Mouse (Mus musculus) limb, embryonic 13.5 days (tissue): ENCODE results near the gene Slc48a1. TPM values are rescaled to one million over a fixed set of nuclear protein-coding genes. Genes with fewer than 3 reads are reported as not detected.

Experiments used
- ATAC-seq: fragments of 200-750 bp; cut with Nextera tagmentation; 2 replicates; pipeline ENCODE4 v1.8.0; 2017; ENCODE audit warnings: low read depth, moderate number of reproducible peaks, moderate TSS enrichment; ENCODE audit not compliant: low FRiP score
- H3K27ac ChIP-seq: fragments of 300-500 bp; sonication (generic); 2 replicates; pipeline ENCODE4 v1.5.1; 2015; ENCODE audit warnings: inconsistent platforms, mild to moderate bottlenecking, moderate library complexity
- H3K27me3 ChIP-seq: fragments of 300-500 bp; sonication (generic); 2 replicates; pipeline ENCODE4 v1.6.1; 2015; ENCODE audit warnings: mild to moderate bottlenecking, inconsistent platforms
- H3K36me3 ChIP-seq: fragments of 300-500 bp; sonication (generic); 2 replicates; pipeline ENCODE4 v1.6.1; 2015; ENCODE audit warnings: inconsistent platforms, mild to moderate bottlenecking, moderate library complexity
- H3K4me1 ChIP-seq: fragments of 300-500 bp; sonication (generic); 2 replicates; pipeline ENCODE4 v1.6.1; 2015; ENCODE audit warnings: inconsistent platforms
- H3K4me2 ChIP-seq: fragments of 300-500 bp; sonication (generic); replicated peaks from 2 replicates; pipeline ENCODE4 v1.6.1; 2015; ENCODE audit warnings: inconsistent platforms, mild to moderate bottlenecking, moderate library complexity
- H3K4me3 ChIP-seq: fragments of 300-500 bp; sonication (generic); 2 replicates; pipeline ENCODE4 v1.5.1; 2015; ENCODE audit warnings: moderate library complexity, mild to moderate bottlenecking, inconsistent platforms
- H3K9ac ChIP-seq: fragments of 300-500 bp; sonication (generic); 2 replicates; pipeline ENCODE4 v1.6.1; 2015; ENCODE audit warnings: mild to moderate bottlenecking, inconsistent platforms
- H3K9me3 ChIP-seq: fragments of 300-500 bp; sonication (generic); 2 replicates; pipeline ENCODE4 v1.6.1; 2016; ENCODE audit warnings: inconsistent platforms
- WGBS: fragments of 180-500 bp; shearing (Covaris S2); methylation state at CpG from one replicate; pipeline ENCODE4 v1.1.7; 2015; 5-methylcytosine and 5-hydroxymethylcytosine counted together
- polyA plus RNA-seq: library from polyadenylated mRNA; unstranded; fragments of >200 nt; fragmentation: Nextera tagmentation; extraction: Ambion mirVana; gene quantifications from 2 replicates; pipeline ENCODE4 v1.2.1, GENCODE M21; 2015

Slc48a1 gene
- polyA plus RNA-seq, 1 experiment from 2014 or later = 39.5 TPM

GRCm38 (mm10) chr15:97768192-97768591, 10.1 kb upstream of the Slc48a1 start:
- peaks cover 14% of the 10 kb centered on the region for H3K27me3 ChIP-seq
- peak overlapping the region; percentile 91 for H3K4me2 ChIP-seq
- peak overlapping the region; percentile 66 for H3K27ac ChIP-seq
- peaks cover 53% of the 10 kb centered on the region for H3K4me1 ChIP-seq
- no peaks in the 10 kb centered on the region for H3K36me3 ChIP-seq
- WGBS = 1% methylated on average over 18 of the region's 18 CpGs
- H3K4me3 ChIP-seq = peak overlapping the region; percentile 51
- H3K9me3 ChIP-seq = no peaks in the 10 kb centered on the region
- ATAC-seq = peak; percentile 34; the same call in 1 of the 2 replicates
- H3K9ac ChIP-seq = peak overlapping the region; percentile 72

DNA sequence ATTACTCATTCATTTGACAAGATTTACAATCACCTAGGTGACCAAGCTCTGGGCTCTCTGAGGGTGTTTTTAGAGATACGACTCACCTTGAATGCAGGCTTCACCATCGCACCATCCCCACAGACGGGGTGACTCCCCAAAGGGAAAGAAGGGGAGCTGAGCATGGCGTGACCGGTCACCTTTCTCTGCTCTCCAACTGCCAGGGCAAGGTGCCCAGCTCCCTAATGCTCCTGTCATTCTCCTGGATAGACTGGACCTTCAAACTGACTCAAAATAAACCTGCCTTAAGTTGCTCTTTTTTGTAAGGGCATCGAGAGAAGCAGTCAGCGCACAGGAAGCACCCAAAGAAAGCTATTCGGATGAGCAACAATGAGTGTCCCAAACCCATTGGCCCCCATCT, 8.0 kb upstream of the Slc48a1 start:
- H3K4me1 ChIP-seq = peaks cover 62% of the 10 kb centered on the region
- WGBS = 85% methylated on average over 8 of the region's 8 CpGs
- H3K9ac ChIP-seq = no peak overlapping the region
- H3K4me3 ChIP-seq = no peak overlapping the region
- no peaks in the 10 kb centered on the region for H3K9me3 ChIP-seq
- no peak overlapping the region for H3K4me2 ChIP-seq
- ATAC-seq = no peak
- no peak overlapping the region for H3K27ac ChIP-seq
- H3K36me3 ChIP-seq = no peaks in the 10 kb centered on the region
- peaks cover 14% of the 10 kb centered on the region for H3K27me3 ChIP-seq

- Histone ChIP-seq H3K9ac (no peak overlapping the region; the same call in 1 of the 2 replicates), H3K4me2 (peak overlapping the region; percentile 22), H3K4me1 (peaks cover 39% of the 10 kb centered on the region), H3K36me3 (no peaks in the 10 kb centered on the region), H3K27me3 (peaks cover 4% of the 10 kb centered on the region; the same call in 1 of the 2 replicates), H3K4me3 (no peak overlapping the region), H3K9me3 (no peaks in the 10 kb centered on the region), H3K27ac (peak overlapping the region; percentile 81)
- 18% methylated on average over 5 of the region's 5 CpGs for WGBS
- peak; percentile 64; the same call in 1 of the 2 replicates for ATAC-seq
Observed at GRCm38 (mm10) chr15:97773108-97773507, 5.2 kb upstream of the Slc48a1 start.

DNA sequence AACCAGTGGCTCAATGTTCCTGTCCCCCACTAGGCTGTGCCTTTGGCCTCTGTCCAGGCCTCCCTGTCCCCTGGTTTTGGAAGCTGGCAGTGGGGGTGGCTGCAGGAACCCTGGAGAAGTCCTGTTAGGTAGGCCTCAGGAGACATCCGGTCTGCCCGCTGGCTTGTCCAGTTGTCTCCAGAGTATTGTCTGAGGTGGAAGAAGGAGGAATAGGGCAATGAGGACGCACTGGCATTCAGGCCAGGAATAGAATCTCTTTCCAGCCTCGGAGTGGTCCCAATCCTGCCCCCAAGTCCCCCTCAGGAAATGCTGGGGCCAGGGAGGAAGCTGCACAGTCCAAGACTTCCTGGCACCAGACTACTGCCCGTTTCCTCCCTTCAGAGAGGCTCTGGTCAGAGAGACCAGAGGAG, 4.4 kb upstream of the Slc48a1 start:
- H3K9ac ChIP-seq = no peak overlapping the region
- no peak overlapping the region for H3K4me3 ChIP-seq
- no peaks in the 10 kb centered on the region for H3K9me3 ChIP-seq
- no peaks in the 10 kb centered on the region for H3K36me3 ChIP-seq
- peaks cover 35% of the 10 kb centered on the region for H3K4me1 ChIP-seq
- ATAC-seq = no peak
- no peak overlapping the region for H3K4me2 ChIP-seq
- H3K27ac ChIP-seq = peak overlapping the region; percentile 81; the same call in 1 of the 2 replicates
- H3K27me3 ChIP-seq = peaks cover 4% of the 10 kb centered on the region; the same call in 1 of the 2 replicates
- WGBS = 67% methylated on average over 5 of the region's 5 CpGs

- WGBS = 9% methylated on average over 8 of the region's 8 CpGs
- Histone ChIP-seq H3K4me1 (peaks cover 52% of the 10 kb centered on the region), H3K36me3 (no peaks in the 10 kb centered on the region), H3K4me2 (no peak overlapping the region), H3K27ac (no peak overlapping the region), H3K27me3 (no peaks in the 10 kb centered on the region), H3K4me3 (no peak overlapping the region), H3K9me3 (no peaks in the 10 kb centered on the region), H3K9ac (no peak overlapping the region)
- 0 out of 2 replicates have a peak, but pooled peaks have one; percentile 13 for ATAC-seq
Observed at GRCm38 (mm10) chr15:97776514-97776913, 1.8 kb upstream of the Slc48a1 start.

GRCm38 (mm10) chr15:97776919-97777318, 1.4 kb upstream of the Slc48a1 start:
- Histone ChIP-seq H3K4me3 (no peak overlapping the region), H3K4me1 (peaks cover 55% of the 10 kb centered on the region), H3K4me2 (no peak overlapping the region), H3K9ac (no peak overlapping the region), H3K9me3 (no peaks in the 10 kb centered on the region), H3K27me3 (no peaks in the 10 kb centered on the region), H3K27ac (no peak overlapping the region), H3K36me3 (no peaks in the 10 kb centered on the region)
- 65% methylated on average over 6 of the region's 6 CpGs for WGBS
- no peak for ATAC-seq

DNA sequence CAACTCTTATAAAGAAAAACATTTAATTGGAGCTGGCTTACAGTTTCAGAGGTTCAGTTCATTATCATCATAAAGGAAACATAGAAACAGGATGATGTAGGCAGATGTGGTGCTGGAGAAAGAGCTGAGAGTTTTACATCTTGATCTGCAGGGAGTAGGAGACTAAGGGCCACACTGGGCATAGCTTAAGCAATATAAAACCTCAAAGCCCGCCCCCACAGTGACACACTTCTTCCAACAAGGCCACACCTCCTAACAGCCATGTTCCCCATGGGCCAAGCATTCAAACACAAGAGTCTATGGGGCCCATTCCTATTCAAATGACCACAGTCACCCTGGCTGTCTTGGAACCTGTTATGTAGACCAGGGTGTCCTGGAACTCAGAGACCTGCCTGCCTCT, 1.3 kb downstream of the Slc48a1 start:
- H3K4me1 ChIP-seq = peaks cover 43% of the 10 kb centered on the region

GRCm38 (mm10) chr15:97780611-97781031, 2.3 kb downstream of the Slc48a1 start:
- Histone ChIP-seq H3K9ac (no peak overlapping the region), H3K36me3 (no peaks in the 10 kb centered on the region), H3K4me1 (peaks cover 44% of the 10 kb centered on the region), H3K4me3 (no peak overlapping the region), H3K27ac (peak overlapping the region; percentile 76), H3K9me3 (no peaks in the 10 kb centered on the region), H3K27me3 (no peaks in the 10 kb centered on the region), H3K4me2 (peak overlapping the region; percentile 19)
- WGBS = 20% methylated on average over 12 of the region's 12 CpGs
- ATAC-seq = no peak

More for the DNA sequence above, 1.3 kb downstream of the Slc48a1 start:
- no peaks in the 10 kb centered on the region for H3K36me3 ChIP-seq
- H3K4me2 ChIP-seq = no peak overlapping the region
- ATAC-seq = no peak
- no peak overlapping the region for H3K9ac ChIP-seq
- peak overlapping the region; percentile 76; the same call in 1 of the 2 replicates for H3K27ac ChIP-seq
- no peak overlapping the region for H3K4me3 ChIP-seq
- WGBS = 89% methylated on average over 1 of the region's 1 CpGs
- H3K9me3 ChIP-seq = no peaks in the 10 kb centered on the region
- H3K27me3 ChIP-seq = no peaks in the 10 kb centered on the region

DNA sequence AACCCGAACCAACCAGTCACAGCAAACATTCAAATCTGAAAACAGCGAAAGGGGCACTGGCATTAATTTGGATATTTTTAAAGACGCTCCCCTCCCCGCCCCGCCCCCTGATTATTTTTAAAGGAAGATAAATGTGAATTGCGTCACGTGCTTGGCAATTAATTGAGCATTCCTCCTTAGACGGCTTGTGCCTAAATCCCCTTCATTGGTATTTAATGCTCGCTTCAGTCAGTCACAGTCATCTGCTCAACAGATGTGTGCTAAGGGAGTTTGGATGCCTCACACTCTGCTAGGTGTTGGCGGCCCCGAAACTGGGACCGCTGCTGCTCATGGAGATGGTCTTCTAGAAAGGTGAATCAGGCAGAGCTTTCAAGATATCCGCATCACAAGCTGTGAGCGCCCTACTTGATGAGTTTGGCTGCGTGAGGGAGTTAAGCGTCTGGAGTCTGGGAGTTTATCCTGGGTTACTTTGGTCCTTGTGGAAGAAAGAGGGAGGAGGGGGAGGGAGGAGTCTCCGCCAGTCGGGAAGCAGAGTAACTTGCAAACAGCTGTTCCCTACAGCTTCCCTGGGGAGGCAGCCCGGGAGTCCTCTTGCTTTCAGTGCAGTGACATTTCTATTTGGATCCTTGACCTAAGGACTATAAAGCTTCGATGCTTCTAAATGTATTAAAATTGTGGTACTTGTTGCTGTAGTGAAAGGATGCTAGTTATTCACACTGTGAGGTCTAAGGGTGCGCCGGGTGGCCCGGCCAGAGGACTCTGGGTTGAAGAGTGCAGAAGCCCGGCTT, 3.8 kb downstream of the Slc48a1 start:
- Histone ChIP-seq H3K4me3 (peak overlapping the region; percentile 23), H3K4me1 (peaks cover 44% of the 10 kb centered on the region), H3K27me3 (no peaks in the 10 kb centered on the region), H3K9ac (0 out of 2 replicates have a peak overlapping the region, but pooled peaks have one; percentile 5), H3K36me3 (no peaks in the 10 kb centered on the region), H3K4me2 (peak overlapping the region; percentile 53), H3K9me3 (no peaks in the 10 kb centered on the region), H3K27ac (peak overlapping the region; percentile 76; the same call in 1 of the 2 replicates)
- 0 out of 2 replicates have a peak, but pooled peaks have one; percentile 25 for ATAC-seq
- 2% methylated on average over 24 of the region's 24 CpGs for WGBS

- peak overlapping the region; percentile 76; the same call in 1 of the 2 replicates for H3K27ac ChIP-seq
- no peaks in the 10 kb centered on the region for H3K9me3 ChIP-seq
- ATAC-seq = peak; percentile 25; the same call in 1 of the 2 replicates
Observed at GRCm38 (mm10) chr15:97782749-97783105, 4.4 kb downstream of the Slc48a1 start.

DNA sequence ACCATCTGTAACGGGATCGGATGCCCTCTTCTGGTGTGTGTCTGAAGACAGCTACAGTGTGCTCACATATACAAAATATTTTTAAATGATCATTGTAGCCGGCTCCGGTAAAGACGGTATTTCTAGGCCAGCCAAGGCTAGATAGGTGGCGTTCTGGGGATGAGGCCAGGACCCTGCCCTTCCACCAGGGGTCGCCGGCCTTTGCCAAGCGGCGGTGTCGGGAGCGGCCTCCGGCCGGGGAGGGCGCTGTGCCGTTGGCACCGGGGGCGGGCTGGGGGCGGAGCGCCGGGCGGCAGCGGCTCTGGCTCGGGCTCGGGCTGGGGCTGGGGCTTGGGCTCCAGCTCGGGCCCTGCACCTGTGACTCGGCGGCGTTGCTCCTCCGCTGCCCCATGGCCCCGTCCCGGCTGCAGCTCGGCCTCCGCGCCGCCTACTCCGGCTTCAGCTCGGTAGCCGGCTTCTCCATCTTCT, 5.8 kb downstream of the Slc48a1 start:
- H3K27me3 ChIP-seq = no peaks in the 10 kb centered on the region
- no peak overlapping the region for H3K27ac ChIP-seq
- H3K9me3 ChIP-seq = no peaks in the 10 kb centered on the region
- peaks cover 44% of the 10 kb centered on the region for H3K4me1 ChIP-seq
- H3K9ac ChIP-seq = peak overlapping the region; percentile 87
- peak overlapping the region; percentile 95 for H3K4me2 ChIP-seq
- 2% methylated on average over 39 of the region's 39 CpGs for WGBS
- ATAC-seq = peak; percentile 69; the same call in 1 of the 2 replicates
- no peaks in the 10 kb centered on the region for H3K36me3 ChIP-seq
- H3K4me3 ChIP-seq = peak overlapping the region; percentile 72

More at GRCm38 (mm10) chr15:97782749-97783105, 4.4 kb downstream of the Slc48a1 start:
- Histone ChIP-seq H3K4me1 (peaks cover 44% of the 10 kb centered on the region), H3K4me3 (peak overlapping the region; percentile 23; the same call in 1 of the 2 replicates), H3K36me3 (no peaks in the 10 kb centered on the region), H3K4me2 (peak overlapping the region; percentile 53), H3K9ac (0 out of 2 replicates have a peak overlapping the region, but pooled peaks have one; percentile 5), H3K27me3 (no peaks in the 10 kb centered on the region)
- 9% methylated on average over 9 of the region's 9 CpGs for WGBS

DNA sequence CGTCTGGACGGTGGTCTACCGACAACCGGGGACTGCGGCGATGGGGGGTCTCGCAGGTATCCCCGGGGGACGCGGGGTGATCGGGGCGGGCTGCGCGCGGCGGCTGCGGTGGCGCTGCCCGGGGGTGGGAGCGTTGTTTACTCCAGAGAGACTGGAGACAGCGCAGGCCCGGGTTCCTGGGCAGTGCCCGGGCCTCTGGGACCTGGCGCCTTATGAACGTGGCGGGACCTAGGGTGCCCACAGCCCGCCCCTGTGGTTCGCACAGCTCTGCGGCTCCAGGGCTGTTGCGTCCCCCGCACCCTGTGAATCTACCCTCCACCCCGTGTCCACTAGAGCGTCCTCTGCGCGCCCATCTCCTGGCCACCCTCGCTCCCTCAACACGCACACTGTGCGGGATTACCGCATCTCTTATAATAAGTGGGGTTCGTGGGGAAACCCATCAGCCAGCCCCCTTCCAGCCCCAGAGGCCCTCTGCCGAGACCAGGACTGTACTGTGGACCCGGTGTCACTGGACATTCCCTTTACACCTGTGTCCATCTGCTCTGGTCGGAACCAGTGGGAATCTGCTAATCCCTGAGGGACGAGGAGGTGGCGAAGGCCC, 6.3 kb downstream of the Slc48a1 start:
- Histone ChIP-seq H3K27me3 (no peaks in the 10 kb centered on the region), H3K36me3 (peaks cover 2% of the 10 kb centered on the region; the same call in 1 of the 2 replicates), H3K9me3 (no peaks in the 10 kb centered on the region), H3K27ac (no peak overlapping the region), H3K9ac (peak overlapping the region; percentile 87), H3K4me1 (peaks cover 42% of the 10 kb centered on the region), H3K4me3 (peak overlapping the region; percentile 72), H3K4me2 (peak overlapping the region; percentile 95)
- WGBS = 6% methylated on average over 45 of the region's 45 CpGs
- ATAC-seq = peak; percentile 7; the same call in 1 of the 2 replicates
